Mouse (Mus musculus) hindbrain, embryonic 12.5 days (tissue): ENCODE results near the gene Tmem198. TPM values are rescaled to one million over a fixed set of nuclear protein-coding genes. Genes with fewer than 3 reads are reported as not detected.

Experiments
- ATAC-seq: fragments of 200-750 bp; cut with Nextera tagmentation; 2 replicates; pipeline ENCODE4 v1.8.0; 2017; ENCODE audit warnings: moderate TSS enrichment; ENCODE audit not compliant: low FRiP score
- H3K27ac ChIP-seq: fragments of 300-500 bp; sonication (generic); 2 replicates; pipeline ENCODE4 v1.5.1; 2016; ENCODE audit warnings: mild to moderate bottlenecking
- H3K27me3 ChIP-seq: fragments of 300-500 bp; sonication (generic); 2 replicates; pipeline ENCODE4 v1.6.1; 2016; ENCODE audit warnings: mild to moderate bottlenecking
- H3K36me3 ChIP-seq: fragments of 300-500 bp; sonication (generic); 2 replicates; pipeline ENCODE4 v1.6.1; 2016; ENCODE audit warnings: mild to moderate bottlenecking
- H3K4me1 ChIP-seq: fragments of 300-500 bp; sonication (generic); 2 replicates; pipeline ENCODE4 v1.6.1; 2016
- H3K4me2 ChIP-seq: fragments of 300-500 bp; sonication (generic); replicated peaks from 2 replicates; pipeline ENCODE4 v1.6.1; 2016; ENCODE audit warnings: mild to moderate bottlenecking
- H3K4me3 ChIP-seq: fragments of 300-500 bp; sonication (generic); 2 replicates; pipeline ENCODE4 v1.5.1; 2016; ENCODE audit warnings: mild to moderate bottlenecking
- H3K9ac ChIP-seq: fragments of 300-500 bp; sonication (generic); 2 replicates; pipeline ENCODE4 v1.6.1; 2016; ENCODE audit warnings: mild to moderate bottlenecking, moderate library complexity
- H3K9me3 ChIP-seq: fragments of 300-500 bp; sonication (generic); replicated peaks from 2 replicates; pipeline ENCODE4 v1.6.1; 2016; ENCODE audit warnings: mild to moderate bottlenecking
- WGBS: fragments of 180-500 bp; shearing (Covaris S2); methylation state at CpG from one replicate; pipeline ENCODE4 v1.1.7; 2016; 5-methylcytosine and 5-hydroxymethylcytosine counted together
- polyA plus RNA-seq: library from polyadenylated mRNA; unstranded; fragments of >200 nt; fragmentation: Nextera tagmentation; extraction: Ambion mirVana; gene quantifications from 2 replicates; pipeline ENCODE4 v1.2.1, GENCODE M21; 2016

Gene Tmem198
- polyA plus RNA-seq, 1 experiment from 2014 or later = 25.7 TPM

GRCm38 (mm10) chr1:75477264-75477965 lies 1.9 kb upstream of the Tmem198 start:
- H3K4me1 ChIP-seq = peaks cover 39% of the 10 kb centered on the region
- no peak overlapping the region for H3K27ac ChIP-seq
- 13% methylated on average over 35 of the region's 35 CpGs for WGBS
- H3K9ac ChIP-seq = 0 out of 2 replicates have a peak overlapping the region, but pooled peaks have one; percentile 20
- peak overlapping the region; percentile 92 for H3K4me2 ChIP-seq
- peak overlapping the region; percentile 81 for H3K4me3 ChIP-seq
- H3K9me3 ChIP-seq = no peaks in the 10 kb centered on the region
- peaks cover 42% of the 10 kb centered on the region for H3K36me3 ChIP-seq
- ATAC-seq = no peak
- H3K27me3 ChIP-seq = peaks cover 15% of the 10 kb centered on the region

DNA sequence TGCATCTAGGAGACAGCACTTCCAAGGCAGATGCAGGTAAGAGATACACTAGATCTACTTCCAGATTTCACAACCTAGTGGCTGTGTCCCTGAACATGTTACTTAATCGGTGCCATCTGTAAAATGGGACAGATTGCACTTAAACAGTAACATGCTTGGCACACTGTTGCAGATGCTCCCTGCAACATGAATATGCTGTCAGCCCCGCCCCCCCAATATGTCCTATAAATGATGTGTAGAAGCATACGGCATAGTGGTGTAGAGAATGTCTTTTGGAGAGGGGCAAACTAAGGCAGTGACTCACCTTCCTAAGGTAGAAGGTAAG lies 1.4 kb upstream of the Tmem198 start:
- Histone ChIP-seq H3K4me2 (peak overlapping the region; percentile 92), H3K4me1 (peaks cover 43% of the 10 kb centered on the region), H3K27ac (no peak overlapping the region; the same call in 1 of the 2 replicates), H3K9ac (peak overlapping the region; percentile 86; the same call in 1 of the 2 replicates), H3K9me3 (no peaks in the 10 kb centered on the region), H3K4me3 (peak overlapping the region; percentile 81), H3K36me3 (peaks cover 42% of the 10 kb centered on the region), H3K27me3 (peaks cover 20% of the 10 kb centered on the region)
- no peak for ATAC-seq
- 55% methylated on average over 3 of the region's 3 CpGs for WGBS

DNA sequence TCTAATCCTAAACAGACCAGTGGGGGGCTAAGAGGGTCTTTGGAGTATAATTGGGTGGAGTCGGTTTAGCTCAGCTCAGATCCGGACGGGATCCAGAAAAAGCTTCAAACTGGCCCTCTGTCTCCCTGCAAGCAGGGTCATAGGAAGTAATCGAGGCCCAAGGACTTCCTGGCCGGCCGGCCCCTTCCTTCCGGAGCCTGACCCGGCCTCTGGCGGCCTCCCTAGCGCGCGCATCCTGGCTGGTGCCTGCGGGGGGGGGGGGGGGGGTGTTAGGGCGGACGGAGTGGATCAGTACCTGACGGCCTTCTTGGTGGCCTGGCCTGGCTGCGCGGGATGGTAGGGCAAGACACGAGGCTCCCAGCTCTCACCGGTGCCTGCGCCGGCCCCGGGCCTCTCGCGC lies 835 bp upstream of the Tmem198 start:
- Histone ChIP-seq H3K4me1 (peaks cover 43% of the 10 kb centered on the region), H3K27ac (peak overlapping the region; percentile 86), H3K36me3 (peaks cover 37% of the 10 kb centered on the region), H3K4me3 (peak overlapping the region; percentile 81), H3K9me3 (no peaks in the 10 kb centered on the region), H3K4me2 (peak overlapping the region; percentile 92), H3K9ac (peak overlapping the region; percentile 86), H3K27me3 (peaks cover 26% of the 10 kb centered on the region)
- no peak; the same call in none of the 2 replicates for ATAC-seq
- 0% methylated on average over 15 of the region's 25 CpGs for WGBS

- ATAC-seq = no peak; the same call in 1 of the 2 replicates
- Histone ChIP-seq H3K36me3 (peaks cover 30% of the 10 kb centered on the region), H3K27me3 (peaks cover 37% of the 10 kb centered on the region), H3K9ac (peak overlapping the region; percentile 86), H3K9me3 (no peaks in the 10 kb centered on the region), H3K27ac (peak overlapping the region; percentile 86), H3K4me1 (peaks cover 36% of the 10 kb centered on the region), H3K4me2 (peak overlapping the region; percentile 92), H3K4me3 (peak overlapping the region; percentile 81)
- WGBS = 2% methylated on average over 23 of the region's 24 CpGs
Measured at GRCm38 (mm10) chr1:75479635-75479989, 280 bp downstream of the Tmem198 start.

GRCm38 (mm10) chr1:75480036-75480435 lies 704 bp downstream of the Tmem198 start:
- 18% methylated on average over 13 of the region's 13 CpGs for WGBS
- Histone ChIP-seq H3K4me1 (peaks cover 36% of the 10 kb centered on the region), H3K4me3 (peak overlapping the region; percentile 81), H3K4me2 (peak overlapping the region; percentile 92), H3K27me3 (peaks cover 41% of the 10 kb centered on the region), H3K9ac (peak overlapping the region; percentile 86), H3K27ac (peak overlapping the region; percentile 86; the same call in 1 of the 2 replicates), H3K36me3 (peaks cover 30% of the 10 kb centered on the region), H3K9me3 (no peaks in the 10 kb centered on the region)
- no peak for ATAC-seq

GRCm38 (mm10) chr1:75480735-75481134 lies 1.4 kb downstream of the Tmem198 start:
- Histone ChIP-seq H3K9me3 (no peaks in the 10 kb centered on the region), H3K4me3 (peak overlapping the region; percentile 81), H3K4me2 (peak overlapping the region; percentile 92), H3K27ac (no peak overlapping the region), H3K9ac (no peak overlapping the region), H3K27me3 (peaks cover 48% of the 10 kb centered on the region), H3K36me3 (peaks cover 30% of the 10 kb centered on the region), H3K4me1 (peaks cover 36% of the 10 kb centered on the region)
- ATAC-seq = no peak
- WGBS = 84% methylated on average over 7 of the region's 7 CpGs

GRCm38 (mm10) chr1:75486561-75486960 lies 7.2 kb downstream of the Tmem198 start:
- peak; percentile 18; the same call in 1 of the 2 replicates for ATAC-seq
- 4% methylated on average over 24 of the region's 24 CpGs for WGBS
- peaks cover 83% of the 10 kb centered on the region for H3K27me3 ChIP-seq
- H3K4me2 ChIP-seq = peak overlapping the region; percentile 91
- no peaks in the 10 kb centered on the region for H3K9me3 ChIP-seq
- H3K4me3 ChIP-seq = peak overlapping the region; percentile 48
- peaks cover 27% of the 10 kb centered on the region for H3K4me1 ChIP-seq
- H3K27ac ChIP-seq = no peak overlapping the region
- H3K36me3 ChIP-seq = peaks cover 24% of the 10 kb centered on the region
- H3K9ac ChIP-seq = no peak overlapping the region

DNA sequence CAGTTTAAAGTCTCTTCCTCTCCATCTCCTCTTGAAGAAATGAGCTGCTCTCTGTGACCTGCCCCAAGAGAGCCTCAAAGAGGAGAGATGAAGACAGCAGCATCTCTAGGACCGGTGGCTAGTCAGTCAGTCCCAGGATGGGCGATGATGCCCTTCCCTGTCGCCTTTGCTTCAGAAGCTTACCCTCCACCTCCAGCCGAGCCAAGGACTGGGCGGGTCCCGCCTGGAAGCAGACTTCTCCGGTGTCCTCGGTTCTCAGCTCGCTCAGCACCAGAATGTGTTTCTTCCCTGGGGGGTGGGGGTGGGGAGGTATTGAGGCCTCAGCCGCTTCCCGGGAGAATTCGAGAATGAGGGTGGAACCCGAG lies 7.7 kb downstream of the Tmem198 start:
- Histone ChIP-seq H3K36me3 (peaks cover 24% of the 10 kb centered on the region), H3K27ac (no peak overlapping the region), H3K9me3 (no peaks in the 10 kb centered on the region), H3K27me3 (peaks cover 84% of the 10 kb centered on the region), H3K9ac (peak overlapping the region; percentile 47; the same call in 1 of the 2 replicates), H3K4me2 (peak overlapping the region; percentile 91), H3K4me1 (peaks cover 27% of the 10 kb centered on the region), H3K4me3 (peak overlapping the region; percentile 48)
- ATAC-seq = 0 out of 2 replicates have a peak, but pooled peaks have one; percentile 29
- 2% methylated on average over 13 of the region's 13 CpGs for WGBS

GRCm38 (mm10) chr1:75487405-75488161 lies 8.3 kb downstream of the Tmem198 start:
- H3K27me3 ChIP-seq = peaks cover 86% of the 10 kb centered on the region

GRCm38 (mm10) chr1:75490785-75491551 lies 11.6 kb downstream of the Tmem198 start:
- WGBS = 83% methylated on average over 34 of the region's 34 CpGs
- Histone ChIP-seq H3K9me3 (no peaks in the 10 kb centered on the region), H3K4me3 (no peak overlapping the region), H3K9ac (no peak overlapping the region), H3K27ac (no peak overlapping the region), H3K36me3 (0 out of 2 replicates have a peak, but pooled peaks cover 6% of the 10 kb centered on the region), H3K4me2 (no peak overlapping the region), H3K4me1 (peaks cover 27% of the 10 kb centered on the region), H3K27me3 (peaks cover 57% of the 10 kb centered on the region)
- ATAC-seq = no peak

More at GRCm38 (mm10) chr1:75487405-75488161, 8.3 kb downstream of the Tmem198 start:
- Histone ChIP-seq H3K4me3 (peak overlapping the region; percentile 48), H3K4me1 (peaks cover 25% of the 10 kb centered on the region), H3K9me3 (no peaks in the 10 kb centered on the region), H3K4me2 (peak overlapping the region; percentile 91), H3K9ac (peak overlapping the region; percentile 47; the same call in 1 of the 2 replicates), H3K27ac (no peak overlapping the region), H3K36me3 (peaks cover 23% of the 10 kb centered on the region)
- peak; percentile 58 for ATAC-seq
- under 1% methylated on average over 62 of the region's 62 CpGs for WGBS

DNA sequence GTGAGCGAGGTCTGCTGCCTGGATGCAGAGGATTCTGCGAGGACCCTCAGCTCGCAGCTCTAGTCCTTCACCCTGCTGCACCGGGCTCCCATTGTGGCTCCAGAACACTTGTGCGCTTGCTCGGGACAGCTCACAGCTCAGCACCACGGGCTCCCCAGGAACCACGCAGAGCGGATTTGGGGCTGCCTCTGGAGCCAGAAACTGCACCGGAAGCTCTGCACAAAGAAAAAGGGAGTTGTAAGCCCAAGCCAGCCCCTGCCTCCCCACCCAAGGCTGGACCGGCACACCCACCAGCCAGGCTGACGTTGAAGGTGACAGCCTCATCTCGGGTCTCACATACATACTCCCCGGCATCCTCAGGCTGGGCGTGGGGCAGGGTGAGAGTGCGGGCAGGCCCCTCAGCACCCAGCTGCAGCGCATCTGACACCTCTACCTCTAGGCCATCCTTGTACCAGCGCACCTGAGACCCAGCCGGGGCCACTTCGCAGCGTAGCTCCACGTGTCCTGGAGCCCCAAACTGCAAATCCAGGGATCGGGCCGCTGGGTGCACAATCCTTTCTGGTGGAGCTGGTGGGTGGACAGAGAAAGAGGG lies 13.3 kb downstream of the Tmem198 start:
- H3K4me3 ChIP-seq = no peak overlapping the region
- H3K27me3 ChIP-seq = peaks cover 40% of the 10 kb centered on the region
- H3K4me1 ChIP-seq = peaks cover 12% of the 10 kb centered on the region
- peaks cover 16% of the 10 kb centered on the region for H3K36me3 ChIP-seq
- no peak overlapping the region for H3K9ac ChIP-seq
- H3K9me3 ChIP-seq = no peaks in the 10 kb centered on the region
- WGBS = 34% methylated on average over 24 of the region's 24 CpGs
- H3K4me2 ChIP-seq = no peak overlapping the region
- no peak overlapping the region for H3K27ac ChIP-seq
- no peak for ATAC-seq
